ENCODE assay signal across 9 mouse cellular contexts in the genomic region with DNA sequence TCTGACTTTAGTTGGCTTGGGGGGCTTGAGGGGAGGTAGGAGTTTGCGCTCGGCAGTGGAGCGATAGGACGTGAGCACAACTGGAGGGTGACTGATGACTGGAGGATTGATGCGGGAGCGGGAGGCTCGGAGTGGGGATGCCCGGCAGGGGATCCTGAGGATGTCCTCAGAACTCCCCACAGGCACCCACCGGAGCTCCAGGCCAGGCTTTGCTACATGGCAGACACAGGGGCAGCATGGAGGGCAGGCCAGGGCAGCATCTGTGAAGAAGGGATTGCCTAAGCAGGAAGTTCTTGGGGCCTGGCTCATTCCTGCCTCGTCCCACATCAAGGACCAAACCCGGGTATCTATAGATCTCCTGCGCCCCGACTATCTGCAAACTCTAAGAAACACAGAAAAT. TPM values are rescaled to one million over a fixed set of nuclear protein-coding genes. Genes with fewer than 3 reads are reported as not detected.
DNase-seq lines count a peak whose midpoint lies in the region; ATAC-seq and TF ChIP-seq lines count a peak whose summit lies in the region.
"Had no signal": no experiment of that assay in that cellular context is flagged by ENCODE, and none has a peak within 500 bp of the region (broad histone marks: within the 10 kb centered on the region; RNA-seq: fewer than 3 reads in every experiment).

No protein-coding gene starts in this region.

- WGBS in kidney, embryonic 15.5 days = 7% methylated on average over 13 of the region's 13 CpGs
- WGBS in embryonic facial prominence, embryonic 15.5 days = 20% methylated on average over 13 of the region's 13 CpGs
- WGBS in intestine, postnatal 0 days = 16% methylated on average over 13 of the region's 13 CpGs
- WGBS in neural tube, embryonic 11.5 days = 4% methylated on average over 13 of the region's 13 CpGs

- peaks cover 33% of the 10 kb centered on the region for H3K4me1 ChIP-seq in kidney, embryonic 15.5 days
- peaks cover 14% of the 10 kb centered on the region for H3K4me1 ChIP-seq in embryonic facial prominence, embryonic 15.5 days
- H3K4me1 ChIP-seq in intestine, postnatal 0 days (replicated peaks; ENCODE audit: control insufficient read depth, insufficient read depth, low read length) = 0 out of 2 replicates have a peak, but pooled peaks cover 2% of the 10 kb centered on the region
- no peaks in the 10 kb centered on the region for H3K4me1 ChIP-seq in neural tube, embryonic 11.5 days (ENCODE audit: control insufficient read depth, insufficient read depth, low read length)

- TF ChIP-seq CTCF in intestine, postnatal 0 days (IDR thresholded peaks at IDR 0.05; ENCODE audit: low read depth) = no peak

- no peak for ATAC-seq in kidney, embryonic 15.5 days (replicated peaks; ENCODE audit: low FRiP score)
- no peak for ATAC-seq in embryonic facial prominence, embryonic 15.5 days (ENCODE audit: insufficient number of reproducible peaks, low FRiP score, low TSS enrichment, low read depth)
- no peak for ATAC-seq in intestine, postnatal 0 days
- ATAC-seq in neural tube, embryonic 11.5 days (ENCODE audit: insufficient read depth, low FRiP score, low TSS enrichment) = no peak

- H3K9me3 ChIP-seq in kidney, embryonic 15.5 days (replicated peaks) = no peaks in the 10 kb centered on the region
- H3K9me3 ChIP-seq in embryonic facial prominence, embryonic 15.5 days (replicated peaks) = no peaks in the 10 kb centered on the region
- H3K9me3 ChIP-seq in intestine, postnatal 0 days (ENCODE audit: control insufficient read depth) = no peaks in the 10 kb centered on the region
- no peaks in the 10 kb centered on the region for H3K9me3 ChIP-seq in neural tube, embryonic 11.5 days (ENCODE audit: control insufficient read depth, low read length)

- no peaks in the 10 kb centered on the region for H3K36me3 ChIP-seq in kidney, embryonic 15.5 days
- H3K36me3 ChIP-seq in embryonic facial prominence, embryonic 15.5 days = no peaks in the 10 kb centered on the region
- H3K36me3 ChIP-seq in intestine, postnatal 0 days (ENCODE audit: control insufficient read depth, insufficient read depth) = no peaks in the 10 kb centered on the region
- no peaks in the 10 kb centered on the region for H3K36me3 ChIP-seq in neural tube, embryonic 11.5 days (ENCODE audit: control insufficient read depth, insufficient read depth, low read length)

- H3K9ac ChIP-seq in kidney, embryonic 15.5 days = peak overlapping the region; percentile 42; the same call in 1 of the 2 replicates
- H3K9ac ChIP-seq in embryonic facial prominence, embryonic 15.5 days = peak overlapping the region; percentile 21; the same call in 1 of the 2 replicates
- H3K9ac ChIP-seq in intestine, postnatal 0 days (ENCODE audit: low read depth, low read length) = peak overlapping the region; percentile 22; the same call in 1 of the 2 replicates
- H3K9ac ChIP-seq in neural tube, embryonic 11.5 days (ENCODE audit: low read length) = no peak overlapping the region; the same call in 1 of the 2 replicates

- H3K4me2 ChIP-seq in kidney, embryonic 15.5 days = peak overlapping the region; percentile 76
- peak overlapping the region; percentile 64 for H3K4me2 ChIP-seq in embryonic facial prominence, embryonic 15.5 days (replicated peaks)
- peak overlapping the region; percentile 66 for H3K4me2 ChIP-seq in intestine, postnatal 0 days (replicated peaks; ENCODE audit: low read depth)
- peak overlapping the region; percentile 43 for H3K4me2 ChIP-seq in neural tube, embryonic 11.5 days (ENCODE audit: low read depth)

- peak overlapping the region; percentile 44 for H3K4me3 ChIP-seq in kidney, embryonic 15.5 days (replicated peaks)
- H3K4me3 ChIP-seq in embryonic facial prominence, embryonic 15.5 days (replicated peaks) = peak overlapping the region; percentile 40
- H3K4me3 ChIP-seq in intestine, postnatal 0 days (ENCODE audit: low read depth, low read length) = peak overlapping the region; percentile 29
- peak overlapping the region; percentile 14 for H3K4me3 ChIP-seq in neural tube, embryonic 11.5 days (ENCODE audit: low read depth, low read length)

- no peak overlapping the region for H3K27ac ChIP-seq in kidney, embryonic 15.5 days
- no peak overlapping the region for H3K27ac ChIP-seq in embryonic facial prominence, embryonic 15.5 days (replicated peaks)
- no peak overlapping the region for H3K27ac ChIP-seq in intestine, postnatal 0 days (ENCODE audit: low read depth, low read length)
- no peak overlapping the region for H3K27ac ChIP-seq in neural tube, embryonic 11.5 days (ENCODE audit: low read depth, low read length)

- peaks cover 32% of the 10 kb centered on the region for H3K27me3 ChIP-seq in kidney, embryonic 15.5 days
- peaks cover 17% of the 10 kb centered on the region for H3K27me3 ChIP-seq in embryonic facial prominence, embryonic 15.5 days
- H3K27me3 ChIP-seq in intestine, postnatal 0 days (replicated peaks; ENCODE audit: control insufficient read depth, insufficient read depth, low read length) = peaks cover 20% of the 10 kb centered on the region
- peaks cover 20% of the 10 kb centered on the region for H3K27me3 ChIP-seq in neural tube, embryonic 11.5 days (ENCODE audit: control insufficient read depth, insufficient read depth, low read length)

- no peak for DNase-seq in kidney, adult 11 months
- DNase-seq in neural tube, embryonic 11.5 days (ENCODE audit: low spot score) = no peak
- DNase-seq in frontal cortex, postnatal 25 days (ENCODE audit: low spot score in 2 of 2) = no peak
- DNase-seq in layer of hippocampus, postnatal 10 days (ENCODE audit: low spot score in 2 of 2) = no peak
- DNase-seq in right cerebral cortex, postnatal 10 days (ENCODE audit: low spot score in 2 of 2) = no peak
- DNase-seq: cerebellum, postnatal 14 days had no signal

RNA-seq across cellular contexts. Expression of gene Arhgef15, which starts 3.4 kb away (rescaled TPM):
- 15.8 and 19.6 TPM in 2 replicates for polyA plus RNA-seq in kidney, embryonic 15.5 days (2015; fragmentation: Nextera tagmentation; extraction: Ambion mirVana)
- 8.0 and 9.7 TPM in 2 replicates for polyA plus RNA-seq in embryonic facial prominence, embryonic 15.5 days (2015; fragmentation: Nextera tagmentation; extraction: Ambion mirVana)
- 2.6 and 3.4 TPM in 2 replicates for polyA plus RNA-seq in intestine, postnatal 0 days (2015; fragmentation: Nextera tagmentation; extraction: Ambion mirVana)
- polyA plus RNA-seq in neural tube, embryonic 11.5 days (2014; fragmentation: Nextera tagmentation; extraction: Ambion mirVana) = 6.8 and 6.9 TPM in 2 replicates
- total RNA-seq in layer of hippocampus, postnatal 10 days (2021) = 10 to 100 TPM; 12.2 to 17.4 TPM

RNA-seq across cellular contexts. Expression of gene Slc25a35, which starts 14.0 kb away (rescaled TPM):
- polyA plus RNA-seq in kidney, embryonic 15.5 days (2015; fragmentation: Nextera tagmentation; extraction: Ambion mirVana) = 4.8 and 5.0 TPM in 2 replicates
- polyA plus RNA-seq in embryonic facial prominence, embryonic 15.5 days (2015; fragmentation: Nextera tagmentation; extraction: Ambion mirVana) = 6.0 and 10.0 TPM in 2 replicates
- 1.9 and 2.3 TPM in 2 replicates for polyA plus RNA-seq in intestine, postnatal 0 days (2015; fragmentation: Nextera tagmentation; extraction: Ambion mirVana)
- 1.4 and 2.1 TPM in 2 replicates for polyA plus RNA-seq in neural tube, embryonic 11.5 days (2014; fragmentation: Nextera tagmentation; extraction: Ambion mirVana)
- total RNA-seq in layer of hippocampus, postnatal 10 days (2021) = 1 to 10 TPM; 4.3 to 4.4 TPM

RNA-seq across cellular contexts. Expression of gene Rangrf, which starts 21.1 kb away (rescaled TPM):
- 63.4 and 67.7 TPM in 2 replicates for polyA plus RNA-seq in kidney, embryonic 15.5 days (2015; fragmentation: Nextera tagmentation; extraction: Ambion mirVana)
- 49.5 and 52.3 TPM in 2 replicates for polyA plus RNA-seq in embryonic facial prominence, embryonic 15.5 days (2015; fragmentation: Nextera tagmentation; extraction: Ambion mirVana)
- 13.6 and 16.5 TPM in 2 replicates for polyA plus RNA-seq in intestine, postnatal 0 days (2015; fragmentation: Nextera tagmentation; extraction: Ambion mirVana)
- 60.4 and 62.5 TPM in 2 replicates for polyA plus RNA-seq in neural tube, embryonic 11.5 days (2014; fragmentation: Nextera tagmentation; extraction: Ambion mirVana)
- total RNA-seq in layer of hippocampus, postnatal 10 days (2021) = 10 to 100 TPM; 16.2 to 20.5 TPM

RNA-seq across cellular contexts. Expression of gene Odf4, which starts 27.0 kb away (rescaled TPM):
- polyA plus RNA-seq in kidney, embryonic 15.5 days (2015; fragmentation: Nextera tagmentation; extraction: Ambion mirVana) = not detected in 2 replicates
- polyA plus RNA-seq in embryonic facial prominence, embryonic 15.5 days (2015; fragmentation: Nextera tagmentation; extraction: Ambion mirVana) = not detected in 2 replicates
- not detected in 2 replicates for polyA plus RNA-seq in intestine, postnatal 0 days (2015; fragmentation: Nextera tagmentation; extraction: Ambion mirVana)
- polyA plus RNA-seq in neural tube, embryonic 11.5 days (2014; fragmentation: Nextera tagmentation; extraction: Ambion mirVana) = not detected in 2 replicates
- under 1 TPM; 0.45 to 0.62 TPM for total RNA-seq in layer of hippocampus, postnatal 10 days (2021)

RNA-seq across cellular contexts. Expression of gene Rpl26, which starts 52.5 kb away (rescaled TPM):
- polyA plus RNA-seq in kidney, embryonic 15.5 days (2015; fragmentation: Nextera tagmentation; extraction: Ambion mirVana) = 1,042 and 1,119 TPM in 2 replicates
- polyA plus RNA-seq in embryonic facial prominence, embryonic 15.5 days (2015; fragmentation: Nextera tagmentation; extraction: Ambion mirVana) = 985 and 994 TPM in 2 replicates
- 623 and 626 TPM in 2 replicates for polyA plus RNA-seq in intestine, postnatal 0 days (2015; fragmentation: Nextera tagmentation; extraction: Ambion mirVana)
- polyA plus RNA-seq in neural tube, embryonic 11.5 days (2014; fragmentation: Nextera tagmentation; extraction: Ambion mirVana) = 822 and 906 TPM in 2 replicates
- total RNA-seq in layer of hippocampus, postnatal 10 days (2021) = 100 to 1,000 TPM; 734 to 739 TPM
